Mouse (Mus musculus): ENCODE data around the gene Gm9747.
A peak's percentile ranks its signal among the peaks of the same experiment; 100 is the strongest.

The Gm9747 gene

DNA sequence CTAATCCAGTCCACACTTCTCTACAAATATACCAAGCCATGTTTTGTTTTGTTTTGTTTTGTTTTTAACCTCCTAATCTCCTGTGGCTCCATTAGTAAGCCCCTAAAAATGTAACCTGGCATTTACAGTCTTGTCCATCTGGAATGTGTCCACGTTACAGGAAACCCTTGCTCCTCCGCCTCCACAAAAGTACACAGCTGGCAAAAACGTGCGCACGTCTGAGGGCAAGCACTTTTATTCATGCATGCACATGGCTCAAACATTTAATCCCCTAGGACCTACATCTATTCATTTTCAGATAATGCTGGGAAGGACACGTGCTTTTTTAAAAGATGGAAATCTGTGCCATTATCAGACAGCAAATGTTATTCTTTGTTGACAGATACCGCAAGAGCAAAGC, 25.4 kb downstream of the Gm9747 start:
- DNase-seq = no peak

DNA sequence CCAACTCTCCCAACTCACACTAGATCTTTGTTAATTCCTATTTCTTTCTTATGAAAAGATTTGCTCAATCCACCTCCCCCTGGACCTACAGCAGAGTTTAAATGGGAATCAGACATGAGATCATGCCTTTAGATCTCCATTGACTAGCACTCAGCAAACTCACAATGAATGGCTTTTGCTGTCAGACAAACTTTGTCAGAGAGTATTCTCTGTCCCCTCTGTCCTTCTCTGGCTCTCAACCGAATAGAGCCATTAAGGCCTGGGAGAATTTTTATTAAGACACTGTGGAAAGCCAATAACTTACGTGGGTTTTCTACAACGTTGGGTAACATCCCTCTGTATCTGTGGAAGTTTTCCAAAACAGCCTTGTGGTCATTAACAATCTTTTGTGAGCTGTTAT, 27.1 kb downstream of the Gm9747 start:
- DNase-seq = no peak

DNA sequence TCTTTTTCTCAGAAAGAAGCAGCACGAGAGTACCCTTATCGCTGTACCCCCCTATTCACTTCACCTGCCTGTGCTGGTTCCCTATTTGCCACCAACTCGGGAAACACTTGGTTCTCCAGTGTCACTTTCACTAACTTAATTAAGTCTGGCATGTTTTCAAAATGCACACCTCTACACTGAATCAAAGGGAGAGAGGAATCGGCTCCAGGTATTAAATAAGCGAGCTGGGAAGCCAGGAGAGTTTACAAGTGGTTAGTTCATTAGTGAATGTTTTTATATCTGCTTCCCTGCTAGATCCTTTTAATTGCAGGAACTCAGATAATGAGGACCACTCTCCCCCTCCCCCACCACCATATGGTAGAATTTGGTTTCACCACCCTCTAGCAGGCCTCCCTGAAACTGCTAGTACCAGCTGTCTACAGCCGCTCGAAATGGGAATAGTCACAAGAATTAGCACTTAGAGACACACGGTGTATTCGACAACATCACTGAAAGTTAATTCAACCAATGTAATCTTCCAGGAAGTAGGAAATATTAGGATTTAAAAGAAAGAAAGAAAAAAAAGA, 28.2 kb downstream of the Gm9747 start:
- no peak for DNase-seq

DNA sequence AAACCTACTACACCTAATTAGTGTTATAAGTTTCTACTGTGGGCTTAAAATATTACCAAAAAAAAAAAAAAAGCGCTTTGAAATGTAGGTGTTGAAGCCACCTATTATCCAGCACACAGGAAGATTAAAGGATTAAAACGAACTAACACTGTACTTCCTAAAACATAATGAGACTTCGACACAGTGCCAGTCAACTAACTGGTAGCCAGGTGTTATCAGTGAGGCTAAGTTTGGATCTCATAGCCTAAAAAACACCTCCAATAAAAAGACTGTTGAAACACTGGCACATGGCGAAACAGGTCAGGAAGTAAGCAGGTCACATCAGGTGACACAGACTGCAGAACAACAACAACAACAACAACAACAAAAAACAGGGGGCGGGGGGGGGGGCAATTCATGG, 28.7 kb downstream of the Gm9747 start:
- DNase-seq = no peak

DNA sequence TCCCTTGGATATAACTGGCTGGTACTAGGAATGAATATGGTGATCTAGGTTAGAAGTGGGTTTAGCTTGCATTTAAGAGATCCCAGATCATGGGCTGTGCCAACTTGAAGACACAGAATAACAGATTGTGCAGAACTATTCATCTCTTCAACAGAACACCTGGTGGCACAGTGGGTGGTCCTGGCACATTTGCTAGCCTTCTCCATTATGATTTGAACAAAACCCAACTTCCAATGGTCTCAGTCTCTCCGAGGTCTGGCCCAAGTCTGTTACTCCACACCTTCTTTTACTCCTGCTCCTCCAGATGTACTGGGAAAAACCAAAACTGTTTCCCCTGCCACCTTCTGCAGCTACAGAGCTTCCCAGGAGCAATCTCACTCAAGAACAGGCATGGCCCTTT, 29.4 kb downstream of the Gm9747 start:
- DNase-seq = no peak

DNA sequence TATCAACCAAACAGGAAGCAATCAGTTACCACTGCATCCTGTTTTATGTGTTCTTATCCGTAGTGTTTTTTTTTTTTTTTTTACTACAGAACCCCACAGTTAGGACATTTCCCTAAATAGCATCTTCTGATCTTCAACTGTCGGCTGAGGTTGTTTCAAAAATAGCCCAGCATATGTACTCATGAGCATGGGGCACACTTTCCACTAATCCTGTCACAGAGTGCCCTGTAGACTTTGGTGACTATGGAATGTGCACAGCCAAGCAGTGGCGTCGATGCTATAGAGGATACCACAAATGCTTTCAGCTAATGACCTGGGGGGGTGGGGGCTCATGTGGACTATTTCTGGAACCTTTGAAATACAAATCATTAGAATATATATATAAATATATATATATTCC, 34.6 kb downstream of the Gm9747 start:
- DNase-seq = no peak

DNA sequence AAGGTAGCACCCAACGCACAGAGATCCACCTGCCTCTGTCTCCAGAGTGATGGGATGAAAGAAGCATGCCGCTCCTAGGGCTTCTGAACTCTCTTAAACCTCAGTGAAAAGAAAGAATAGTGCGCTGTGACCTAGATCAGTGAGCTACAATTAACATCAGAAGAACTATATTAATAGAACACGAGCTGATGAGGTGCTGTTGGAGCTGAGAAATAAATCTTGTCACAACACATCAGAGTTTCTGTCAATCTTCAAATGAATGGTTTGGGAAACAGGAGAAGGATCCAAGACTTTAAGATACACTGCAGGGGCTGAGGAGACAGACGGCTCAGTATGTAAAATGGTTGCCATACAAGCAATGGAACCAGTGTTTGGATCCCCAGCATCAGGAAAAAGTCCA, 39.3 kb downstream of the Gm9747 start:
- no peak for DNase-seq

DNA sequence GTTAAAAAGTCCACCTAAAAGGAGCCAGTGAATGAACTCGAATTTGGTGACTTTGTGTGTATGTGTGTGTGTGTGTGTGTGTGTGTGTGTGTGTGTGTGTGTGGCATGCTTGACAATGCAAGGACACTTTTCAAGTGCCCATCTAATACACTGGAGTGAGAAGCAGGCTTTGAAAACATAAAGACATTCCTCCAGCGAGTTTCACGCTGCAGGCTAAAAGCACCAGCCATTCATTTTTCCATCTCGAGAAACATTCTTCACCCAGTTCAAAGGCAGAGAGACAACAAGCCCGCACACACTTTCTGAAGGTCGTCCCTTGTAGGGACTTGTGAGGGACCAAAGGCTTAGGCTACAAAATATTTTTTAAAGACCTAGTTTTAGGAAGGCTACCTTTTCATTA, 40.6 kb downstream of the Gm9747 start:
- no peak for DNase-seq

DNA sequence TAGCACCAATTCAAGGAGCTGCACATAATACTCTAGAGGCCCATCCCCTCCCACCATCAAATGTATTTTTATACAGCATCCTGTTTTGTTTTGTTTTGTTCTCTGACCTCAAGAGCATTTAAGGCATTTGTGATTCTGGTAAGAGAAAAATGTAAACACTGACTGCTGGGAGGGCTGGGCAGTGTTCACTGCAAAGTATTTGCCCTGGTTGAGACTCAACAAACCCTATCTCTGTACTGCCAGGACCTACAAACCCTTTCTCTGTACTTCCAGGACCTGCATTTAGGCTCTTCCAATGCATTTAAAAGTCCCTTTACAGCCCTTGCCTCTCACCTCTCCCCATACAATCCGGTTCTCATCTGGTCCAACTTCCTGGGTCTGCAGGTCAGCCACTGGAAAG, 41.4 kb downstream of the Gm9747 start:
- no peak for DNase-seq

DNA sequence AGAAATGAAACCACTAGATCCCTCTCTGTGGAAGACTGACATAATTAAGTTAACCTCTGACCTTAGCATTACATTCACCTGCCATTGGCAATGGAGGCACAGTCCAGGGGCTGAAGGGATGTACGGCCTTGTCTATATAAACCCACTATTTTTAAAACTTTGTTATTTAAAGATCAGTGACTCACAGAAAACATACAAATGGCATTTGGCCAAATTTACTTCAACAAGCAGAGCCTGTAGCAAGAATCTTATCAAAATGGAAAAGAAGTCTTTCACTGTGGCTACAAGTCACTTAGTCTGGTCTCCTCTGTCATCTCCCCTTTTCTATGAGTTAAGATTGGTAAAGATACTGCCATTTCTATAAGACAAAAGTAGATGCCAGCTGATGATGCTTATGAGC, 46.9 kb downstream of the Gm9747 start:
- DNase-seq = no peak

DNA sequence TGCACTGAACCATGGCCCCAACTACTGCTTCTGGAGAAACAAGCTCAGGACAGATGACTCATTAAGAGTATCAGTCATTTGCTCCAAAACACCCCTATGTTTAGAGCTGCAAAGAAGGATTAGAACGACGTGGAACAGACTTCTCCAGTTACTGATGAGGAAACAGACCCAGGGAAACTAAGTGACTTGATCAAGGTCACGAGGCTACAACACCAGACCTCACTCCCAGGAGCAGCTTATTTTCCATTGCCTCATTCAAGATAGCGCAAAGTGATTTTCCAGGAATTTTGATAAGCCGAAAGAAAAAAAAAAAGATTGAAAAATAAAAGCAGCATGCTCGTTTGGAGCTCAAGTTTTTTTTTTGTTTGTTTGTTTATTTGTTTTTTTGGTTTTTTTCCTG, 48.9 kb downstream of the Gm9747 start:
- no peak for DNase-seq

DNA sequence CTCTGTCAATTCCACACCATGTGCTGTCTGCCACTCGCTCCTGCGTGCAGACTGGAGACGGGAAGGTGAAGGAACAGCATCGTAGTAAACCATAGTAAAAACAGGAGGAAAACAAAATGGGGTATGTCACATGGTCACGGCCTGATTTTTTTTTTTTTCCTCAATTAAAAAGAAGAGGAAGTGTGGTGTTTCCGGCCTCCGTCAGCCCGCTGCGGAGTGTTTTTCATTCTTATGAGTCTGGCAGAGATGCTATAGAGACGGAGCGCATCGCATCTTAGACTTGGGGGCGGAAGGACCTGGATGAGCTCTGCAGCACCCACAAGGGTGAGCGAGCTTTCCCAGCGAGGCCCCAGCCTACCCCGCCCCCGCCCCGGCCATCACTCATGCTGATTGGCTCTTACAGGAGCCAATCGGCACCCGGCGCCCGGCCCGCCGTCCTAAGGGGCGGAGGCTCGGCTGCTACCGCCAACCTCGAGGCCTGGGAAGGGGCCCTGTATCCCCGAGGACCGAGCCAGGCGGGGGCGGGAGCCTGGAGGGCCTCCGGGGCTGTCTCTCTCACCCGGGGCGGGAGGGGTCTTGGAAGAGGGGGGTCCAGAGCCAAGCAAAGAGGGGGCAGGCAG, 50.2 kb downstream of the Gm9747 start:
- DNase-seq = peak; percentile 89

DNA sequence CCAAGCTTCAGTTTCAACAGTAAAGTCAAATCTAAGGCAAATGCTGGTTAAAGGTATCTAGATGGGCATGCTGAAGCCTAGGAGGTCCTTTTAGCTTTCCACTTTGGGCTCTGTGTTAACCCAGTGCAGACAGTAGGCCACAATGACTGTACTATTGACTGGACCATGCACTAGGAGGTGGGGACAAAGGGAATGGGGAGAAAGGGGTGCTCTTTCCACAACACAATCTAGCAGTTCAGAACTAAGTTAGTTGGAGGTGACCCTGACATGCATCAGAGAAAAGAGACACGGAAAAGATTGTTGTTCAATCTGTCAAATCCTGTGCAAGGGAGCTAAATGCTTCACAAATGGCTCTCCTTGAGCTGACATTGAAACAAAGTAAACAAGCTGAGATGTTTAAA, 51.0 kb downstream of the Gm9747 start:
- DNase-seq = peak; percentile 43

DNA sequence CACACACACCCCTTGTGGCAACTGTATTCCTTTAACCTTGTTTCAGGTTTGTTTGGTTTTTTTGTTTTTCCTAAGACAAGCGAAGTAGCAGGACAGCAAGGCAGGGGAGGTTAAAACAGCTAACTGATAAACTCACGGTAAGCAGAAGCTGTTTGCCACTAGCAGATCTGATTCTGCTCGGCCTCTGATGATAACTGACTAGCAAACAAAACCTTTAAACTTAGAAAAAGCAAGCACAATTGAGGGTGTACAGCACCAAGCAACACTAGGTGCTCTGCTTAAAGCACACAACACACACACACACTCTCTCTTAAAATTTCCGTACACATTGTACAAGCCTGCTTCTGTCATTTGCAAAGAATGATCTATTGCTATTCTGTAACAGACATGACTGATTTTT, 51.5 kb downstream of the Gm9747 start:
- no peak for DNase-seq
